Mouse (Mus musculus): ENCODE results near the gene Capn2. TPM values are rescaled to one million over a fixed set of nuclear protein-coding genes. Genes with fewer than 3 reads are reported as not detected.

Gene Capn2
- polyA plus RNA-seq, 1 experiment, result 33.0 TPM

- Histone ChIP-seq H3K27ac (ENCODE audit: insufficient read depth, low read depth, low read length) (peak overlapping the region; percentile 40), H3K27me3 (replicated peaks; ENCODE audit: control insufficient read depth, insufficient read depth, low read length) (no peaks in the 10 kb centered on the region), H3K4me1 (ENCODE audit: control insufficient read depth, insufficient read depth, low read length) (peaks cover 34% of the 10 kb centered on the region), H3K4me3 (ENCODE audit: insufficient read depth, low read depth, low read length) (no peak overlapping the region), H3K36me3 (ENCODE audit: control insufficient read depth, insufficient read depth, low read length) (no peaks in the 10 kb centered on the region)
- peak; percentile 55 for DNase-seq
- TF ChIP-seq CTCF (conservative IDR thresholded peaks at IDR 0.05; ENCODE audit: insufficient read depth, insufficient read length, low read depth, low read length), result no peak
- TF ChIP-seq POLR2A (IDR thresholded peaks at IDR 0.05; ENCODE audit: low read depth, low read length), result no peak
- 54% methylated on average over 4 of the region's 4 CpGs for WGBS
Observed at GRCm38 (mm10) chr1:182500224-182500623, 17.2 kb downstream of the Capn2 start.

DNA sequence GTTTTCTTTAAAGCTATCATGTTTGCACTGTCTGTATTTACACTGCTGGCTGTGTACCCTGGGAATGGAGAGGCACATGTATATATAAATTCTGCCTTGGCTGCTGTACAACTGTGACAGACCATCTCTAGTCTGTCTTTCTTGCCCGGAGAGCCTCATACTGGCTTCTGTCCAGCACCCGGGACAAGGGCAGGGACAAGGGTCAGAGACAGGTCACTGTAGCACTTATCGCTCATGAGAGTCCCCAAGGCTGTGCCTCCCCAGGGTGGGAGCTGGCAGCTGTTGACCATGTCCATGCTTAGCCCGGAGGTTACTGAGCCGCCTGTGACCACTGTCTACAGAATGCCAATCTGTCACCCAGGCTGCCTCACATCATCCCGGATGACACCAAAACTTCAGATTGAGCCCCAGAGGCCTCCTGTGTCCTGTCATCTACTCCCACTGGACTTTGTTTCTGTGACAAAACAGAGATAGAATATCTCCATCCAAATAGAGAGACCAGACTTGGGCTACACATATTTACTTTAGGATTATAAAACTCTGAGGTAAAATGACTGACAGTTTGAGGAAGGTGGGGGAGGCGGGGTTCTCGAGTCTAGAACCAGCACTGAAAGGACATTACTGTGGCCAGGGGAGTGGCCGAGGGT is 17.8 kb downstream of the Capn2 start:
- Histone ChIP-seq H3K27me3 (replicated peaks; ENCODE audit: control insufficient read depth, insufficient read depth, low read length) (no peaks in the 10 kb centered on the region), H3K27ac (ENCODE audit: insufficient read depth, low read depth, low read length) (peak overlapping the region; percentile 40), H3K4me1 (ENCODE audit: control insufficient read depth, insufficient read depth, low read length) (peaks cover 40% of the 10 kb centered on the region), H3K4me3 (ENCODE audit: insufficient read depth, low read depth, low read length) (no peak overlapping the region), H3K36me3 (ENCODE audit: control insufficient read depth, insufficient read depth, low read length) (no peaks in the 10 kb centered on the region)
- peak; percentile 73 for DNase-seq
- 39% methylated on average over 9 of the region's 9 CpGs for WGBS
- TF ChIP-seq CTCF (conservative IDR thresholded peaks at IDR 0.05; ENCODE audit: insufficient read depth, insufficient read length, low read depth, low read length), result no peak
- TF ChIP-seq POLR2A (IDR thresholded peaks at IDR 0.05; ENCODE audit: low read depth, low read length), result no peak

GRCm38 (mm10) chr1:182497736-182498135 is 19.7 kb downstream of the Capn2 start:
- H3K27ac ChIP-seq (ENCODE audit: insufficient read depth, low read depth, low read length), result peak overlapping the region; percentile 64
- H3K4me3 ChIP-seq (ENCODE audit: insufficient read depth, low read depth, low read length), result no peak overlapping the region
- H3K4me1 ChIP-seq (ENCODE audit: control insufficient read depth, insufficient read depth, low read length), result peaks cover 46% of the 10 kb centered on the region
- TF ChIP-seq CTCF (conservative IDR thresholded peaks at IDR 0.05; ENCODE audit: insufficient read depth, insufficient read length, low read depth, low read length), result no peak
- no peak for TF ChIP-seq POLR2A (IDR thresholded peaks at IDR 0.05; ENCODE audit: low read depth, low read length)
- no peaks in the 10 kb centered on the region for H3K36me3 ChIP-seq (ENCODE audit: control insufficient read depth, insufficient read depth, low read length)
- no peaks in the 10 kb centered on the region for H3K27me3 ChIP-seq (replicated peaks; ENCODE audit: control insufficient read depth, insufficient read depth, low read length)
- 39% methylated on average over 4 of the region's 4 CpGs for WGBS
- peak; percentile 72 for DNase-seq

DNA sequence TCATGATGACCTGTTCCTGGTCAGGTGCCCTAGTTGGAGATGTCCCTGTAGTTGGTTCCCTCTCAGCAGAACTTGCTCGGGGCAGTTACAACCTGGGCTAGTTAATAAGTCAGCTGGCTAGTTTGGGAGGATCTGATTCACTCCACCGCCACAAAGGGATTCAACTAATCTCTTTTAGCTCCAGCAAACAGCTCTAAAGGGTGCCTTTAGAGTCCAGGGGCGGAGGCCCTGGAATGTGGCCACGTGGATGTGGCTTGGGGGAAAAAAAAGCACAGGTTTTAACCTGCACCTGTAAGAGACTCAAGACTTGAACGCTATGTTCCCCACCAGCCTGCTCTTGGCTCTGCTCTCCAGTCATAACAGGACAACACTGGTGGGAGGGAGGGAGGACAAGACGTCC is 20.7 kb downstream of the Capn2 start:
- WGBS, result 30% methylated on average over 6 of the region's 6 CpGs
- H3K27me3 ChIP-seq (replicated peaks; ENCODE audit: control insufficient read depth, insufficient read depth, low read length), result no peaks in the 10 kb centered on the region
- TF ChIP-seq CTCF (conservative IDR thresholded peaks at IDR 0.05; ENCODE audit: insufficient read depth, insufficient read length, low read depth, low read length), result no peak
- TF ChIP-seq POLR2A (IDR thresholded peaks at IDR 0.05; ENCODE audit: low read depth, low read length), result no peak
- H3K27ac ChIP-seq (ENCODE audit: insufficient read depth, low read depth, low read length), result peak overlapping the region; percentile 75
- H3K4me3 ChIP-seq (ENCODE audit: insufficient read depth, low read depth, low read length), result no peak overlapping the region
- H3K4me1 ChIP-seq (ENCODE audit: control insufficient read depth, insufficient read depth, low read length), result peaks cover 40% of the 10 kb centered on the region
- DNase-seq, result peak; percentile 85
- H3K36me3 ChIP-seq (ENCODE audit: control insufficient read depth, insufficient read depth, low read length), result no peaks in the 10 kb centered on the region

DNA sequence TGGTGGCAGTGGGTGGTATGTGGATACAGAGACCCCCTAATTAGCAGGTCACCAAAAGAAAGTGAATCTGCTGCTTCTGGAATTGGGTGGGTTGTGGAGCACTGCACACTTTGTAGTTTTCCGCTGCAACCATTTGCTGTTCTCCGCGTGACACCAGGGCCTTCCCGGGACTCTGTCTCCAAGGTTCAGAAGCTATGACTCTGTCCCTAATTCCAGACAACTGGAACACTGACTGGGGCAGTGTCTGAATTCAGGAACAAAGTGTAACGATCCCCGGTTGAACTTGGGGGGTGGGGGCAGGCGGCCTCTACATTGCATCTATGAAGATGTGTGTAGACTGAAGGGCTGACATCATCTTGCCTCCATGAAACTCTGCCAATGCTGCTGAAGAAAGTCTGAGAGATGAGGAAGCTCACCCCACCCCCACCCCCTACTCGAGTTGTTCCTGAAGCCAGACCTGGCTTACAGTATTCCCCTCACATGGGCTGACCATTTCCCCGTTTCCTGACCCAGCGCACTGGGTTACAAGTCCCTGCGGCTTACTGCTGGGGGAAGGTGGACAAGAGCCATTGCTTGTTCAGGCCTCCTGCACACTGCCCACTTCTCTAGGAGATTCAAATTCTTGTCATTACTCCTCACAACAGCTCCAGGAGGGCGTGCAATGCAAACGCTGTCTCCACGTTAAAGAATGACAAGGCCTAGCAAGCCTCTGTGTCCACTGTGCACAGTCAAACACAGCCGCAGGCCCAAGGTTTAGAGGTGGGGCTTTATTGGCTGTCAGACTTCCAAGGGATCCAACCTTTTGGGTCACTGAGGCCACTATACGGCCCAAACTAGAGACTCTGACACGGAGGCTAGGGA is 22.9 kb downstream of the Capn2 start:
- H3K4me1 ChIP-seq (ENCODE audit: control insufficient read depth, insufficient read depth, low read length), result peaks cover 36% of the 10 kb centered on the region
- H3K4me3 ChIP-seq (ENCODE audit: insufficient read depth, low read depth, low read length), result no peak overlapping the region
- H3K27me3 ChIP-seq (replicated peaks; ENCODE audit: control insufficient read depth, insufficient read depth, low read length), result no peaks in the 10 kb centered on the region
- peak overlapping the region; percentile 11 for H3K27ac ChIP-seq (ENCODE audit: insufficient read depth, low read depth, low read length)
- H3K36me3 ChIP-seq (ENCODE audit: control insufficient read depth, insufficient read depth, low read length), result no peaks in the 10 kb centered on the region
- 37% methylated on average over 17 of the region's 17 CpGs for WGBS
- peak; percentile 75 for DNase-seq
- TF ChIP-seq POLR2A (IDR thresholded peaks at IDR 0.05; ENCODE audit: low read depth, low read length) (no peak), CTCF (conservative IDR thresholded peaks at IDR 0.05; ENCODE audit: insufficient read depth, insufficient read length, low read depth, low read length) (no peak)

GRCm38 (mm10) chr1:182491839-182492238 is 25.6 kb downstream of the Capn2 start:
- no peaks in the 10 kb centered on the region for H3K36me3 ChIP-seq (ENCODE audit: control insufficient read depth, insufficient read depth, low read length)
- no peak for DNase-seq

DNA sequence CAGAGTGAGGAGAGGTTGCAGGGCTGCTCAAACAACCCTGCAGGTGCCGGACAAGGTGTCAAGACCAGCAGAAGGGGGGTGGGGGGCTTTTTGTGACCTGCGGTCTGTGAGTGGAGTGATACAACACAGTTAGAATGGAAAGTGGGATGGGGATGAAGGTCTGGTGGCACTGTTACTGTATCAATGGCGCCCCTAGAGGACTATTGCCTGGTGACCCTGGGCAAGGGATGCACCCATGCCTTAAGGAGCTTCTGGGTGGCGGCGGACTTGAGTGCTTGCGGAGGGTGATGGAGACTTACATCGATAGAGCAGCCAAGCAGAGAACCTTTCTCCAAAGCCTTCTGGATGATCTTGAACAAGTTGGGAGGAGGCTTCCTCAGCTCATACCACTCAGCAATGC is 26.8 kb downstream of the Capn2 start:
- DNase-seq, result no peak
- TF ChIP-seq CTCF (conservative IDR thresholded peaks at IDR 0.05; ENCODE audit: insufficient read depth, insufficient read length, low read depth, low read length) (peak; percentile 43), POLR2A (IDR thresholded peaks at IDR 0.05; ENCODE audit: low read depth, low read length) (no peak)

More at GRCm38 (mm10) chr1:182491839-182492238, 25.6 kb downstream of the Capn2 start:
- no peak overlapping the region for H3K4me3 ChIP-seq (ENCODE audit: insufficient read depth, low read depth, low read length)
- H3K4me1 ChIP-seq (ENCODE audit: control insufficient read depth, insufficient read depth, low read length), result peaks cover 28% of the 10 kb centered on the region
- H3K27ac ChIP-seq (ENCODE audit: insufficient read depth, low read depth, low read length), result no peak overlapping the region
- no peaks in the 10 kb centered on the region for H3K27me3 ChIP-seq (replicated peaks; ENCODE audit: control insufficient read depth, insufficient read depth, low read length)
- TF ChIP-seq POLR2A (IDR thresholded peaks at IDR 0.05; ENCODE audit: low read depth, low read length) (no peak), CTCF (conservative IDR thresholded peaks at IDR 0.05; ENCODE audit: insufficient read depth, insufficient read length, low read depth, low read length) (no peak)
- 93% methylated on average over 6 of the region's 6 CpGs for WGBS

More for the DNA sequence above, 26.8 kb downstream of the Capn2 start:
- 79% methylated on average over 7 of the region's 7 CpGs for WGBS
- Histone ChIP-seq H3K4me1 (ENCODE audit: control insufficient read depth, insufficient read depth, low read length) (peaks cover 16% of the 10 kb centered on the region), H3K4me3 (ENCODE audit: insufficient read depth, low read depth, low read length) (no peak overlapping the region), H3K36me3 (ENCODE audit: control insufficient read depth, insufficient read depth, low read length) (no peaks in the 10 kb centered on the region), H3K27ac (ENCODE audit: insufficient read depth, low read depth, low read length) (no peak overlapping the region), H3K27me3 (replicated peaks; ENCODE audit: control insufficient read depth, insufficient read depth, low read length) (no peaks in the 10 kb centered on the region)
